Mouse (Mus musculus) liver, postnatal 0 days (tissue): ENCODE measurements around the gene Stard3nl.

Source experiments
- CTCF ChIP-seq: sonication (generic); IDR thresholded peaks from 2 replicates; pipeline ENCODE4 v1.5.1; 2016; ENCODE audit warnings: antibody characterized with exemption, low read depth
- EP300 ChIP-seq: IDR thresholded peaks from 2 replicates; pipeline ENCODE4 v1.6.1; 2016; ENCODE audit warnings: antibody characterized with exemption, low read depth, mild to moderate bottlenecking

DNA sequence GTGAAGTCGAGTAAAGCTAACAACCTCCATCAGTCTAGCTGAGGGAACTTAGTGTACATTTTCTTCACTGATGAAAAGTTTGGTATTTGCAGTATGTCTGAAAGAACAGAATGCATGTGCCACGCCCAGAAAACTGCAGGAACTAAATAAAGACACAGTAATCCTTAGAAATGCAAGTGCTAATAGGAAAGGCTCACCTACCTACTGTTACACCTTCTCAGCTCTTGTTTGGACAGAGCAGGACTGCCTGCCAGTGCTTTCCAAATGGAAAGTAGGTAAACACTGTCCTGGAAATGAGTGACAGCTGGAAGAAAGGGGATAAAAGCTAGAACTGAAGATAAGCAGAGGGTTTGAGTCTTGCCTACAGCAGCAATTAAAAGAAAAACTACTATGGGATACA is 1.9 kb downstream of the Stard3nl start:
- no peak for TF ChIP-seq CTCF
- no peak for TF ChIP-seq EP300
